Mouse (Mus musculus) forebrain, embryonic 14.5 days (tissue): Measurements from ENCODE around the gene Prim1. TPM values are rescaled to one million over a fixed set of nuclear protein-coding genes. Genes with fewer than 3 reads are reported as not detected.
"Not testable (repeated sequence)": the region's sequence is repeated elsewhere in the genome, so short reads cannot be mapped to it uniquely, and the experiment has no call there.

Experiments used
- ATAC-seq: fragments of 200-750 bp; cut with Nextera tagmentation; 2 replicates; pipeline ENCODE4 v1.8.0; 2017; ENCODE audit warnings: mild to moderate bottlenecking, moderate library complexity
- DNase-seq: peaks from one replicate; pipeline ENCODE4 v3.0.0-alpha.2; 2015; ENCODE audit warnings: low spot score
- H3K27ac ChIP-seq: fragments of 300-500 bp; sonication (generic); 2 replicates; pipeline ENCODE4 v1.5.1; 2014; ENCODE audit warnings: low read depth, mild to moderate bottlenecking, control low read depth, low read length, moderate library complexity
- H3K27me3 ChIP-seq: fragments of 300-500 bp; sonication (generic); replicated peaks from 2 replicates; pipeline ENCODE4 v1.6.1; 2014; ENCODE audit warnings: low read length, control low read depth, mixed read lengths; ENCODE audit not compliant: control insufficient read depth, insufficient read depth
- H3K36me3 ChIP-seq: fragments of 300-500 bp; sonication (generic); 2 replicates; pipeline ENCODE4 v1.6.1; 2014; ENCODE audit warnings: low read length, control low read depth; ENCODE audit not compliant: control insufficient read depth, insufficient read depth
- H3K4me1 ChIP-seq: fragments of 300-500 bp; sonication (generic); 2 replicates; pipeline ENCODE4 v1.6.1; 2014; ENCODE audit warnings: antibody characterized with exemption, low read length, control low read depth; ENCODE audit not compliant: control insufficient read depth, insufficient read depth
- H3K4me2 ChIP-seq: fragments of 300-500 bp; sonication (generic); 2 replicates; pipeline ENCODE4 v1.6.1; 2014; ENCODE audit warnings: mild to moderate bottlenecking, control low read depth, low read length
- H3K4me3 ChIP-seq: fragments of 300-500 bp; sonication (generic); 2 replicates; pipeline ENCODE4 v1.5.1; 2014; ENCODE audit warnings: low read depth, low read length, control low read depth
- H3K9ac ChIP-seq: fragments of 300-500 bp; sonication (generic); 2 replicates; pipeline ENCODE4 v1.6.1; 2014; ENCODE audit warnings: mild to moderate bottlenecking, low read length, control low read depth, moderate library complexity
- H3K9me3 ChIP-seq: fragments of 300-500 bp; sonication (generic); replicated peaks from 2 replicates; pipeline ENCODE4 v1.6.1; 2016; ENCODE audit warnings: low read length, control low read depth, mixed read lengths; ENCODE audit not compliant: control insufficient read depth
- WGBS: fragments of 180-500 bp; shearing (Covaris S2); extraction: QIAGEN DNeasy Blood & Tissue Kit; methylation state at CpG from one replicate; pipeline ENCODE4 v1.1.7; 2014; 5-methylcytosine and 5-hydroxymethylcytosine counted together
- polyA plus RNA-seq: library from polyadenylated mRNA; unstranded; fragments of >200 nt; fragmentation: Nextera tagmentation; extraction: Ambion mirVana; gene quantifications from 2 replicates; pipeline ENCODE4 v1.2.1, GENCODE M21; 2014

The Prim1 gene
- polyA plus RNA-seq, 1 experiment from 2014 or later: 71.6 TPM

DNA sequence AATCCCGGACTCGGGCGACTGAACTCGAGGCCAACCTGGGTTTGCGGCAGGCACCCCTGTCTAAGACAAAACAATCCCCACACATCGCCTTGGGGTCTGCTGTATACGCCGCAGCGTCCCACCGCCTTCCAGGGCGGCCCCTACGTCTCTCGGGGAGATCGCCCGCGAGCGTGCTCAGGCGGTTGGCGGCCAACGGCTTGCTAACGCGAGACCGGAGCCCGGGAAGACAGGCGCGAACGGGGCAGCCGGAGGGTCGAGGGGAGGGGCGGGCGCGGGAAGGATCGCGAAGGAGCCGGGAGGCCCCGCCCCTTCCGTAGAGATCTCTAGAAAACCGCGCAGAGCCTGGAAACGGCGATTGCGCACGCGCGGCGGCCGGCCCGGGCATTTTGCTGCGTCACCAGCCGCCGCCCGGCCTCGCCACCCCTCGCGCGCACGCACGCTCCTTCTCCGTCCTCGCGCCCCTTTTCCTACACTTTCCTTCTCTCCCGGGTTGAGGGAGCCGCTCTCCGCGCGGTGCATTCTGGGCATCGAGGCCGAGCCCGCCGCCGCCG is 43.7 kb downstream of the Prim1 start, which contains the start of gene Ptges3:
Gene Ptges3, plus strand, starts transcription at position 354 of the 551 bp plus-strand sequence.
- Histone ChIP-seq H3K9me3 (no peaks in the 10 kb centered on the region), H3K4me3 (peak within 1 kb of the TSS; percentile 89), H3K4me1 (peaks cover 14% of the 10 kb centered on the region), H3K27ac (peak within 1 kb of the TSS; percentile 99), H3K27me3 (no peaks in the 10 kb centered on the region), H3K9ac (peak within 1 kb of the TSS; percentile 89), H3K4me2 (peak within 1 kb of the TSS; percentile 82), H3K36me3 (0 out of 2 replicates have a peak, but pooled peaks cover 1% of the 10 kb centered on the region)
- WGBS: under 1% methylated on average over 62 of the region's 72 CpGs
- ATAC-seq: peak; percentile 94
- DNase-seq: peak; percentile 98

GRCm38 (mm10) chr10:128059207-128059981 is 44.4 kb downstream of the Prim1 start:
- DNase-seq: peak; percentile 59

GRCm38 (mm10) chr10:128061109-128061508 is 46.1 kb downstream of the Prim1 start:
- no peak overlapping the region; the same call in 1 of the 2 replicates for H3K9ac ChIP-seq

More at GRCm38 (mm10) chr10:128059207-128059981, 44.4 kb downstream of the Prim1 start:
- 0 out of 2 replicates have a peak, but pooled peaks cover 5% of the 10 kb centered on the region for H3K36me3 ChIP-seq
- H3K4me2 ChIP-seq: peak overlapping the region; percentile 82
- peak; percentile 35 for ATAC-seq
- peak overlapping the region; percentile 99 for H3K27ac ChIP-seq
- H3K4me1 ChIP-seq: peaks cover 14% of the 10 kb centered on the region
- H3K9ac ChIP-seq: peak overlapping the region; percentile 89
- peak overlapping the region; percentile 89 for H3K4me3 ChIP-seq
- under 1% methylated on average over 57 of the region's 62 CpGs for WGBS
- no peaks in the 10 kb centered on the region for H3K9me3 ChIP-seq
- H3K27me3 ChIP-seq: no peaks in the 10 kb centered on the region

DNA sequence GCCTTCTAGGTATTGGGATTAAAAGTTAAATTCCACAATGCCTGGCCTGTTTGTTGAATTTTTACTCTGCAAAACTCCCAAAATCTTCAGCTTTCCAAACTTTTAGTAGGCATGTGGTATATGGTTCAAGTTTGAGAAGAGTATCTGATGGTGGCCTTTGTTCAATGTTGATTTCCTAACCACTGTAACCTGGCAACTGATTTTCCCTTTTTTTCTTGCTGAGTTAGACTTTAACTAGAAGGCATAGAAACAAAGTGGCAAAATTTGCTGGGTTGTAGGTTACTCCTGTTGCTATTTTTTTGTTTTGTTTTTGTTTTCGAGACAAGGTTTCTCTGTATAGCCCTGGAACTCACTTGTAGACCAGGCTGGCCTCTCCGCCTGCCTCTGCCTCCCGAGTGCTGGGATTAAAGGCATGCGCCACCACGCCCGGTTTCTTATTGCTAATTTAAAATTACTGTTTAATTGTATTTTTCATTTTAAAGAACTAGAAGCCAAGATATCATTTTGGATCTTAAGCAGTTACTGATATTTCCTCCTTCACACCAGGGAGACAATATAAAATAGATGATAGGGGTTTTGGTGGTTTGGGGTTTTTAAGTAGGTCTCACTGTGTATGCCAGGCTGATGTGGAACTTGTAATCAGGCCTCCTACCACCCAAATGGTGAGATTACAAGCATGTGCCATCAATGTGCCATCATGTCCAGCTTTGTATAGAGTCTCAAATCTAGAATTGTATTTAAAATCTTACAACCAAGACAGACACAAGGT is 47.4 kb downstream of the Prim1 start:
- Histone ChIP-seq H3K9ac (no peak overlapping the region), H3K27me3 (no peaks in the 10 kb centered on the region), H3K4me1 (peaks cover 14% of the 10 kb centered on the region), H3K27ac (no peak overlapping the region), H3K9me3 (no peaks in the 10 kb centered on the region), H3K4me3 (no peak overlapping the region), H3K4me2 (no peak overlapping the region), H3K36me3 (0 out of 2 replicates have a peak, but pooled peaks cover 5% of the 10 kb centered on the region)
- ATAC-seq (no peak), DNase-seq (no peak)
- WGBS: 94% methylated on average over 6 of the region's 6 CpGs

More at GRCm38 (mm10) chr10:128061109-128061508, 46.1 kb downstream of the Prim1 start:
- Histone ChIP-seq H3K27ac (no peak overlapping the region), H3K9me3 (no peaks in the 10 kb centered on the region), H3K4me1 (peaks cover 14% of the 10 kb centered on the region), H3K4me3 (peak overlapping the region; percentile 89; the same call in 1 of the 2 replicates), H3K4me2 (peak overlapping the region; percentile 82), H3K36me3 (0 out of 2 replicates have a peak, but pooled peaks cover 5% of the 10 kb centered on the region), H3K27me3 (no peaks in the 10 kb centered on the region)
- 89% methylated on average over 5 of the region's 5 CpGs for WGBS
- ATAC-seq (no peak), DNase-seq (no peak)

DNA sequence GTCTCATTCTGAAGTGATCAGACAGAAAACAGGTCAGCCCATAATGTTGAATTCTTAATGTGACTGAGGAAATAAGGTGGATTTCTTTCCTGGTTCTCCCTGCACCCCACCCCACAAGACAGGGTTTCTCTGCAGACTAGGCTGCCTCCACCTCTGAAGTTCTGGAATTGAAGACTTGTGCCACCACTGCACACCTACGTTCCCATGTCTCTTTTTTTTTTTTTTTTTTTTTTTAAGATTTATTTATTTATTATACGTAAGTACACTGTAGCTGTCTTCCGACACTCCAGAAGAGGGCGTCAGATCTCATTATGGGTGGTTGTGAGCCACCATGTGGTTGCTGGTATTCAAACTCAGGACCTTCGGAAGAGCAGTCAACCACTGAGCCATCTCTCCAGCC is 51.1 kb downstream of the Prim1 start:
- Histone ChIP-seq H3K27ac (no peak overlapping the region), H3K4me1 (no peaks in the 10 kb centered on the region), H3K9ac (no peak overlapping the region), H3K4me3 (no peak overlapping the region), H3K36me3 (peaks cover 25% of the 10 kb centered on the region), H3K27me3 (no peaks in the 10 kb centered on the region), H3K9me3 (no peaks in the 10 kb centered on the region), H3K4me2 (no peak overlapping the region)
- ATAC-seq: no peak
- WGBS: 87% methylated on average over 5 of the region's 5 CpGs
- no peak for DNase-seq

GRCm38 (mm10) chr10:128069201-128069600 is 54.2 kb downstream of the Prim1 start:
- H3K9me3 ChIP-seq: no peaks in the 10 kb centered on the region
- H3K4me1 ChIP-seq: no peaks in the 10 kb centered on the region
- H3K4me3 ChIP-seq: no peak overlapping the region
- H3K36me3 ChIP-seq: peaks cover 47% of the 10 kb centered on the region
- H3K9ac ChIP-seq: no peak overlapping the region
- ATAC-seq: no peak
- DNase-seq: no peak
- no peaks in the 10 kb centered on the region for H3K27me3 ChIP-seq
- no peak overlapping the region for H3K4me2 ChIP-seq
- WGBS: 93% methylated on average over 4 of the region's 4 CpGs
- H3K27ac ChIP-seq: no peak overlapping the region

DNA sequence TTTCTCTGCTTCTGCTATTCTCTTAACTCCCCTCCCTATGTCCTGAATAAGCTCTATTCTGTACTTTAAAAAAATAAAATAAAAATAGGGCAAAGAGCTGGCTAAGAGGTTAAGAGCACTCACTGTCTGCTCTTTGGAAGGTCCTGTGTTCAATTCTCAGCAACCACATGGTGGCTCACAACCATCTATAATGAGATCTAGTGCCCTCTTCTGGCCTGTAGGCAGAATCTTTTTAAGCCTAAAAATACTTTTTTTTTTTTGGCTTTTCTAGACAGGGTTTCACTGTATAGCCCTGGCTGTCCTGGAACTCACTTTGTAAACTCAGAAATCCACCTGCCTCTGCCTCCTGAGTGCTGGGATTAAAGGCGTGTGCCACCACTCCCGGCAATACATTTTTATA is 55.5 kb downstream of the Prim1 start:
- 97% methylated on average over 2 of the region's 2 CpGs for WGBS
- H3K9ac ChIP-seq, DNase-seq, H3K4me3 ChIP-seq, H3K27me3 ChIP-seq, H3K9me3 ChIP-seq, H3K27ac ChIP-seq, ATAC-seq, H3K4me2 ChIP-seq, H3K4me1 ChIP-seq: not testable (repeated sequence)
- peaks cover 55% of the 10 kb centered on the region for H3K36me3 ChIP-seq

GRCm38 (mm10) chr10:128078269-128078668 is 63.3 kb downstream of the Prim1 start:
- not testable (repeated sequence) for H3K27ac ChIP-seq, H3K4me3 ChIP-seq, H3K4me2 ChIP-seq, H3K9me3 ChIP-seq, H3K27me3 ChIP-seq, ATAC-seq, H3K4me1 ChIP-seq, DNase-seq, H3K9ac ChIP-seq
- WGBS: 87% methylated on average over 5 of the region's 5 CpGs
- peaks cover 33% of the 10 kb centered on the region for H3K36me3 ChIP-seq
